Mouse (Mus musculus): ENCODE data around the gene Mettl14. TPM values are rescaled to one million over a fixed set of nuclear protein-coding genes. Genes with fewer than 3 reads are reported as not detected.

The Mettl14 gene
- total and polyA plus RNA-seq, 3 experiments = 6.0 to 13.3 (median 8.7) TPM

GRCm38 (mm10) chr3:123411821-123412578 is 26.1 kb upstream of the Mettl14 start:
- Histone ChIP-seq H3K27me3 (replicated peaks) (no peaks in the 10 kb centered on the region), H3K36me3 (replicated peaks in 1 of 2; ENCODE audit: control insufficient read depth in 1 of 2, insufficient read depth in 1 of 2, low read length in 1 of 2) (no peaks in the 10 kb centered on the region), H3K4me3 (replicated peaks in 1 of 3; ENCODE audit: low read depth in 2 of 3, low read length in 2 of 3, poor library complexity in 1 of 3) (no peak overlapping the region), H3K4me1 (ENCODE audit: control insufficient read depth in 1 of 2, insufficient read depth in 2 of 2) (no peaks in the 10 kb centered on the region), H3K4me2 (ENCODE audit: insufficient read depth, low read depth, poor library complexity, severe bottlenecking) (no peak overlapping the region), H3K79me2 (replicated peaks; ENCODE audit: control insufficient read depth, extremely low read depth, insufficient read depth, poor library complexity, severe bottlenecking) (no peaks in the 10 kb centered on the region), H3K27ac (ENCODE audit: insufficient read depth, low read depth) (no peak overlapping the region), H3K9ac (ENCODE audit: insufficient read depth, low read depth) (no peak overlapping the region), H3K9me3 (replicated peaks; ENCODE audit: low read length) (peaks cover 2% of the 10 kb centered on the region)
- TF ChIP-seq RAD21 (IDR thresholded peaks at IDR 0.05; ENCODE audit: low read depth, low read length) (no peak), CHD2 (IDR thresholded peaks at IDR 0.05; ENCODE audit: low read length) (no peak), SMC3 (IDR thresholded peaks at IDR 0.05; ENCODE audit: low read depth, low read length) (no peak), MAFK (IDR thresholded peaks at IDR 0.05; ENCODE audit: insufficient replicate concordance, low read length) (no peak), ELF1 (IDR thresholded peaks at IDR 0.05; ENCODE audit: low read depth, low read length) (no peak), SIN3A (IDR thresholded peaks at IDR 0.05; ENCODE audit: low read length) (no peak), CTCF (conservative IDR thresholded peaks at IDR 0.05 in 1 of 2, IDR thresholded peaks at IDR 0.05 in 1 of 2; ENCODE audit: low read depth in 2 of 2, low read length in 2 of 2) (no peak), GABPA (IDR thresholded peaks at IDR 0.05; ENCODE audit: insufficient replicate concordance, low read depth, low read length) (no peak), POLR2AphosphoS2 (IDR thresholded peaks at IDR 0.05; ENCODE audit: low read depth, low read length) (no peak), MEF2A (IDR thresholded peaks at IDR 0.05; ENCODE audit: borderline replicate concordance, low read depth, low read length) (no peak)
- in situ Hi-C loops (cut with MboI; ENCODE audit: low pct_ligation_motif_present, low pct_unique_long_range_greater_than_20kb, low sequenced_read_pairs) = no loop called here
- dilution Hi-C loops (cut with MboI; ENCODE audit: extremely low pct_ligation_motif_present, extremely low pct_unique_long_range_greater_than_20kb, low sequenced_read_pairs) = no loop called here
- DNase-seq (ENCODE audit: extremely low read depth) = no peak

- Histone ChIP-seq H3K4me2 (ENCODE audit: insufficient read depth, low read depth, poor library complexity, severe bottlenecking) (no peak overlapping the region), H3K4me1 (ENCODE audit: control insufficient read depth in 1 of 2, insufficient read depth in 2 of 2) (no peaks in the 10 kb centered on the region), H3K9ac (ENCODE audit: insufficient read depth, low read depth) (no peak overlapping the region), H3K79me2 (replicated peaks; ENCODE audit: control insufficient read depth, extremely low read depth, insufficient read depth, poor library complexity, severe bottlenecking) (no peaks in the 10 kb centered on the region), H3K27ac (ENCODE audit: insufficient read depth, low read depth) (no peak overlapping the region), H3K4me3 (replicated peaks in 1 of 3; ENCODE audit: low read depth in 2 of 3, low read length in 2 of 3, poor library complexity in 1 of 3) (no peak overlapping the region), H3K27me3 (replicated peaks) (no peaks in the 10 kb centered on the region), H3K36me3 (replicated peaks in 1 of 2; ENCODE audit: control insufficient read depth in 1 of 2, insufficient read depth in 1 of 2, low read length in 1 of 2) (no peaks in the 10 kb centered on the region), H3K9me3 (replicated peaks; ENCODE audit: low read length) (no peaks in the 10 kb centered on the region)
- DNase-seq (ENCODE audit: extremely low read depth) = no peak
- in situ Hi-C loops (cut with MboI; ENCODE audit: low pct_ligation_motif_present, low pct_unique_long_range_greater_than_20kb, low sequenced_read_pairs) (no loop called here), dilution Hi-C loops (cut with MboI; ENCODE audit: extremely low pct_ligation_motif_present, extremely low pct_unique_long_range_greater_than_20kb, low sequenced_read_pairs) (no loop called here)
- TF ChIP-seq ETS1 (conservative IDR thresholded peaks at IDR 0.05; ENCODE audit: low read depth, low read length) = no peak
- no peak for TF ChIP-seq ZMIZ1 (IDR thresholded peaks at IDR 0.05; ENCODE audit: low read depth, low read length)
- no peak for TF ChIP-seq RAD21 (IDR thresholded peaks at IDR 0.05; ENCODE audit: low read depth, low read length)
- TF ChIP-seq ZNF384 (IDR thresholded peaks at IDR 0.05; ENCODE audit: low read depth, low read length) = no peak
- no peak for TF ChIP-seq GABPA (IDR thresholded peaks at IDR 0.05; ENCODE audit: insufficient replicate concordance, low read depth, low read length)
- no peak for TF ChIP-seq SIN3A (IDR thresholded peaks at IDR 0.05; ENCODE audit: low read length)
- no peak for TF ChIP-seq USF1 (IDR thresholded peaks at IDR 0.05; ENCODE audit: low read depth, low read length)
- TF ChIP-seq E2F4 (IDR thresholded peaks at IDR 0.05; ENCODE audit: insufficient replicate concordance, low read depth, low read length) = no peak
- no peak for TF ChIP-seq CHD1 (IDR thresholded peaks at IDR 0.05; ENCODE audit: low read depth, low read length)
Measured at GRCm38 (mm10) chr3:123404945-123405344, 19.0 kb upstream of the Mettl14 start.
